Mouse (Mus musculus) G1E-ER4 (cell line): ENCODE data around the gene Ccdc81. TPM values are rescaled to one million over a fixed set of nuclear protein-coding genes. Genes with fewer than 3 reads are reported as not detected.

Experiments used
- GATA1 ChIP-seq: IDR thresholded peaks from one replicate; pipeline ENCODE4 v1.8.0; 2012; ENCODE audit warnings: low read length, inconsistent platforms
- polyA plus RNA-seq: library from polyadenylated mRNA; stranded (reverse); fragments of >175 nt; gene quantifications from 2 replicates; pipeline ENCODE4 v1.2.3, GENCODE M21; 2012

Ccdc81 gene
- polyA plus RNA-seq, 1 experiment: not detected

DNA sequence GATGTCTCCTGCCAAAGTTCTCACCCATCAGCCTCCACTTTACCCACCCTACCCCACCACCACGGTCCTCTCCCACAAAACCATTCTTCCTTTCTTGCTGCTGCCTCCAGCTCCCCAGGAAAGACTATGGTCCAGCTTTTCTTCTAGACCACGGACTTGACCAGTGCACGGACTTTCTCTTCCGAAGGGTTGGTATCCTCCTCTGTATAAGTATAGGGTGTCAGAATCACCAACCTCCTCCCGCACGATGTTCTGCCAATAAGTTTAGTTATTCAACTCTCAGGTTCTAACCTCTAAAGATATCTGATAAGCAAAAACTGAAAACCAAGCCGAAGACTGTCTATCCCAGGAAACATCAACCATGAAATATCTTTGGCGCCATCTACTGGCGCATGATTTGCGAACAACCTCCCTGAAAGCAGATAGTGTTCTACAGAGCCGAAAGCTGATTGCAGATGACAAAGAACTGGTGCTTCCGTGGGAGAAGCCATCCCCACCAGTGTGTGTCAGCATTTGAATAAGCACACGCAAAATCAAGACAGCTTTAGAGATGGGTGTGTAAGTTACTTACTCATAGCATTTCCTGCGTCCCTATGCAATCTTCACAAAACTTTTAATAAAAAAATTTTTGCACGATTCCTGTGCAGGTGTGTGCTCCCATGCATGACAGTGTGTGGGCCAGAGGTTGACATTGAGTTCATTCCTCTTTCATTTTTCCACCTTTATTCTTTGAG, 61.6 kb downstream of the Ccdc81 start:
- no peak for TF ChIP-seq GATA1

DNA sequence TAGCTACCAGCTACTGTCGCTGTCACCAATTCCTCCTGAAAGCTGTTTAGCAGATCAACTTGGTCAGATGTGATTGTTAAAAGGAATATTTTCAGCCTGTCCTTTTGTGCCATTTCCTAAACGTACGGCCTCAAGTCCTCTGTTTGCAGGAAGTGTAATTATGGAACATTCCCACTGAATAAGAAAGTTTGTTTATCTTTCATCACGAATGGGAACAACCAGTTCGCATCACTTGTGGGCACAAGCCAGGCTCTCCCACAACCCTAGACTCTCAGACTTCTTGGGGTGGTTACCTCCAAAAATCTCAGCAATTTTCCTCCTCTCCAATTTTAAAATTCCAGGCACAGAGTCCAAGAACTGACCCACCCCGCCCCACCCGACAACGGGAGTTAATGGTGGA, 63.7 kb downstream of the Ccdc81 start:
- TF ChIP-seq GATA1: no peak

DNA sequence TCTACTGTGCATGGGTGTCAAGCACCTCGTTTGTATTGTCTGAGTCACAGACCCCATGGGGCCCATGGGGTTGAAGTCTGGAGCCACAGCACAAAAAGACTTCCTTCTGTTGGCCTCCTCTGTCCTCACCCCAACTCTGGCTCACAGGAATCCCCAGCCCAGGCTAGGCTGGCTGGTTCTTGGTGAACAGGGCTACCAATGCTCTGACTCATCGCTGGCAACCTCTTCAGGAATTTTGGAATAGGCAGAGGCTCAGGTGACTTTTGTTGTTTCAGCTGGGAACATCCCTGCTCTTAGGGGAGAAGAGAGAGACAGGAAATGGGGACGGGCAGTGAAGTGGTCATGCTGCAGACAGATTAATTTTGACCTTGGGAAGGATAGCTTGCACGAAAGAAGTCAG, 65.6 kb downstream of the Ccdc81 start:
- TF ChIP-seq GATA1: no peak

DNA sequence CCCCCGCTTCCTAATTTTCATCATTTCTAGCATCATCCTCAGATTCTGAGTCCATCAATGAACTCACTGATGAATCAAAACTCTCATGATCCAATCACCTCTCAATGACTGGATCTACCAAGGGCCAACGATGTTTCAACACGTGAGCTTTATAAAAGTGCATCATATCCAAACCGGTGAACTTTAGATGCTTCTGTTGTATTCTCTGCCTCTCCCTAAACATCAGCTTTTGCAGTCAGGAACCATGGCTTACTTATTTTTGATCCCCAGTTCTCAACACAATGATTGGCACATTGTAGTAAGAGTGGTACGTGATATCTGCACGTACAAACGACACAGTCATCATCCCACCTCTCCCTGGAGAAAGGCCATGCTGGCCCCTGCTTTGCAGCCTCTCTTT, 66.8 kb downstream of the Ccdc81 start:
- TF ChIP-seq GATA1: no peak

DNA sequence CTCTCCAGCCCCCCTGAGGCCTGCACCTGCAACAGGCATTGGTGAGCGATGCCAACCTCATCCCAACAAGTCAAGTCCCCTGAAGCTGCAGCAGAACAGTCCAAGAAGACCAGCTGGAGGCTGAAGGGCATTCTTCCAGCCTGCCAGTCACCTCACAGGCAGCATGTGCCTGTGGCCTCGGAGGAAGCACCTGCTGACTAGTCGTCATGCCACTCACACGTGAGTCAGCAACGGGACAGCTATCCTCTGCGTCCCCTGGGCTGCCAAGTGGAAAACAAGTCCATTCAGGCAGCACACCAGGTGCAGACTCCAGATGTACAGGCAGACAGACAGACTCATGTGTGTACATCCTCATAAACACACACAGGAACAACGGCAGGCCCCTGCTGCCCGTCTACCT, 67.9 kb downstream of the Ccdc81 start:
- no peak for TF ChIP-seq GATA1

DNA sequence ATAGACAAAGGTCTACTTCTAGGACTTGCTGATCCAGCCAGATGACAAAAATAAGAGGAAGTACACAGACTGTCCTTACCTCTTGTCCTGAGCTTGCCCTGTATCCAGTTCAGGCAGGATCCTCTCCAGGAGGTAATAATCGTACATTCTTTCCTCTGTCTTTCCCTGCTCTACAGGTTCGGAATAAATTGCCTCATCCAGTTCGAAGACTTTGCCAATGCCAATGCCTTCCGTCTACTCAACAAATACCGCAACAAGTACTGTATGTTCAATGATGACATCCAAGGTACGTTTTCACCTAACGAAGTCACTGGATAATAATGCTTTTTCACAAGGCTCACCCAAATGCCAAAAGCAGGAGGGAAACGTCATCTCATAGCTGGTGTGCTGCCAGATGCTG, 69.9 kb downstream of the Ccdc81 start:
- TF ChIP-seq GATA1: no peak

DNA sequence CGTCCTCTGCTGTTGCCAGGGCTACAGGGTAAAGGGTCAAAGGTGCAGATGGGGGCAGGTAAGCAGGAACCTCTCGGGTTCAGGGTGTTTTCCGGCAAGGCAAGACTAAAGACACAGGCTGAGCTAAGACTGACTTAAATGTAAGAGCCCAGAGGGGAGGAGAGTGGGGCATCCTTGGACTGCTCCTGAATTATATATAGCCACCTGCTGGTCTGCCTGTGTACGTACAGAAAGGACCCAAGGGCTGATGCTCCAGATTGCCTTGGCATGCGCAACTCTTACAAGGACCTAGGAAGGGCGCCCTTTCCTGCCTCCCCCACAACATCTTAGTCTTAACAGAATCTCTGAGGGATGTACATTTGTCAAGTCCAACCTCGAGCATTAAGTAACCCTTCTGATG, 74.2 kb downstream of the Ccdc81 start:
- no peak for TF ChIP-seq GATA1

DNA sequence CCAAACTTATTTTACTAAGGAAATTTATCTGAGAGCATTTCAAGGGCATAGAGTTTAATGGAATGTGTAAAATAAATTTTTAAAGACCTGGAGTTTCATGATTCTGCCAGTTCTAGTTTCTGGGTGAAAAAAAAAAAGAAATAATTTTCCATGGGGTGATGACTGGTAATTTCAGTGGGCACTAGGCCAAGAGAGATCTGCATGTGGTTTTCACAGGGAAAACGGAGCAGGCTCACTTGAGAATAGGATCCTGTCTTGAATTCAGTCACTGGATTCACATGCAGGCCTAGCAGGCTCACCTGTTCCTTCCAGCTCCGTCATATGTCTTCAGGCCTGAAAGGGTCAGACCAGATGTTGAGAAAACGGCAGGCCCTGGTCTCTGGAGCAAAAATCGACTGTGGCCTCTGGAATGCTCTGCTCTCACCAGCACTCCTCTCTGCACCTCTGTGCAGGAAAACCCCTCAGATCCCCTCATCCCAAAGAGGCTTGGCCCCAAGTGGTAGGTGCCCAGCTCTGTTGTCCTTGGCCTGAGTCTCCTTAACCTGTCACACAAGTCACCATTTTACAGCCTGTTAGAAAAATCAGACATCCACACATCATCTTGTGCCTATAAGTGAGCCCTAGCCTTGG, 74.9 kb downstream of the Ccdc81 start:
- TF ChIP-seq GATA1: no peak

Other genes starting within 250 kb of the Ccdc81 start
- gene Hikeshi, start 37.6 kb upstream of the Ccdc81 start, polyA plus RNA-seq: 51.8 and 75.3 TPM in 2 replicates
- 226 and 228 TPM in 2 replicates for gene Eed, start 77.4 kb upstream of the Ccdc81 start, polyA plus RNA-seq
- gene Picalm, start 226.6 kb upstream of the Ccdc81 start, polyA plus RNA-seq: 130 and 146 TPM in 2 replicates